Mouse (Mus musculus) CH12.LX (cell line): ENCODE data around the gene Macrod2. TPM values are rescaled to one million over a fixed set of nuclear protein-coding genes. Genes with fewer than 3 reads are reported as not detected.

Source experiments
- DNase-seq: peaks from one replicate; pipeline ENCODE4 v3.0.0-alpha.2; 2013; ENCODE audit errors: extremely low read depth
- H3K27ac ChIP-seq: 2 replicates; pipeline ENCODE4 v1.5.1; 2012; ENCODE audit warnings: low read depth, mild to moderate bottlenecking, control low read depth, moderate library complexity; ENCODE audit not compliant: insufficient read depth
- H3K27me3 ChIP-seq: replicated peaks from 2 replicates; pipeline ENCODE3; 2012; ENCODE audit warnings: inconsistent platforms
- H3K36me3 ChIP-seq, 2 experiments: replicated peaks in 1 of 2; 2 replicates each; pipeline versions ENCODE3 to v1.6.1; 2012; ENCODE audit warnings: inconsistent platforms in 1 of 2, low read length in 1 of 2, mild to moderate bottlenecking in 1 of 2, mixed read lengths in 1 of 2, moderate library complexity in 1 of 2; ENCODE audit not compliant: control insufficient read depth in 1 of 2, insufficient read depth in 1 of 2
- H3K4me1 ChIP-seq, 2 experiments: 2 replicates each; pipeline ENCODE4 v1.6.1; 2012; ENCODE audit warnings: inconsistent platforms in 1 of 2, moderate library complexity in 1 of 2; ENCODE audit not compliant: insufficient read depth in 2 of 2, control insufficient read depth in 1 of 2
- H3K4me2 ChIP-seq: 2 replicates; pipeline ENCODE4 v1.6.1; 2012; ENCODE audit warnings: low read depth, mild to moderate bottlenecking, control low read depth; ENCODE audit not compliant: poor library complexity, insufficient read depth, severe bottlenecking
- H3K4me3 ChIP-seq, 3 experiments: fragments of 150-350 bp in 1 of 3; sonication (generic) in 1 of 3; replicated peaks in 1 of 3; 2 replicates each; pipeline versions ENCODE3 to v1.5.1; 2011 to 2012; ENCODE audit warnings: low read depth in 2 of 3, low read length in 2 of 3, mild to moderate bottlenecking in 2 of 3, moderate library complexity in 2 of 3, control low read depth in 1 of 3, improper control_type of control experiment in 1 of 3, inconsistent platforms in 1 of 3, mixed read lengths in 1 of 3; ENCODE audit not compliant: poor library complexity in 1 of 3
- H3K79me2 ChIP-seq: replicated peaks from 2 replicates; pipeline ENCODE4 v1.6.1; 2012; ENCODE audit warnings: mild to moderate bottlenecking, moderate library complexity; ENCODE audit not compliant: control insufficient read depth, poor library complexity, insufficient read depth, severe bottlenecking; ENCODE audit errors: extremely low read depth
- H3K9ac ChIP-seq: 2 replicates; pipeline ENCODE4 v1.6.1; 2012; ENCODE audit warnings: low read depth, mild to moderate bottlenecking, control low read depth, moderate library complexity; ENCODE audit not compliant: insufficient read depth
- H3K9me3 ChIP-seq: replicated peaks from 2 replicates; pipeline ENCODE3; 2012; ENCODE audit warnings: low read length, inconsistent platforms, mixed read lengths
- BHLHE40 ChIP-seq: IDR thresholded peaks from 2 replicates; pipeline ENCODE4 v1.6.1; 2011; ENCODE audit warnings: mild to moderate bottlenecking, low read depth, low read length, improper control_type of control experiment
- CHD1 ChIP-seq: IDR thresholded peaks from 2 replicates; pipeline ENCODE4 v1.6.1; 2012; ENCODE audit warnings: low read depth, low read length, improper control_type of control experiment, inconsistent platforms
- CTCF ChIP-seq, 2 experiments: IDR thresholded peaks in 1 of 2; conservative IDR thresholded peaks in 1 of 2; 2 replicates each; pipeline ENCODE4 v1.5.1; 2011 to 2012; ENCODE audit warnings: low read depth in 2 of 2, low read length in 2 of 2, improper control_type of control experiment in 1 of 2, inconsistent platforms in 1 of 2, mild to moderate bottlenecking in 1 of 2, moderate library complexity in 1 of 2
- E2F4 ChIP-seq: IDR thresholded peaks from 2 replicates; pipeline ENCODE4 v1.6.1; 2011; ENCODE audit warnings: low read depth, low read length, improper control_type of control experiment; ENCODE audit not compliant: insufficient replicate concordance
- ELF1 ChIP-seq: IDR thresholded peaks from 2 replicates; pipeline ENCODE4 v1.6.1; 2014; ENCODE audit warnings: low read depth, mild to moderate bottlenecking, inconsistent platforms, low read length, improper control_type of control experiment
- GABPA ChIP-seq: IDR thresholded peaks from 2 replicates; pipeline ENCODE4 v1.6.1; 2012; ENCODE audit warnings: low read depth, low read length, improper control_type of control experiment, inconsistent platforms; ENCODE audit not compliant: insufficient replicate concordance
- HCFC1 ChIP-seq: IDR thresholded peaks from 2 replicates; pipeline ENCODE4 v1.6.1; 2012; ENCODE audit warnings: low read depth, mild to moderate bottlenecking, inconsistent platforms, low read length, improper control_type of control experiment
- JUN ChIP-seq: IDR thresholded peaks from 2 replicates; pipeline ENCODE4 v1.6.1; 2011; ENCODE audit warnings: low read depth, mild to moderate bottlenecking, low read length, improper control_type of control experiment, moderate library complexity; ENCODE audit not compliant: insufficient read depth
- KAT2A ChIP-seq: IDR thresholded peaks from 2 replicates; pipeline ENCODE4 v1.6.1; 2012; ENCODE audit warnings: low read length, improper control_type of control experiment, inconsistent platforms; ENCODE audit not compliant: insufficient replicate concordance
- MAX ChIP-seq: IDR thresholded peaks from 2 replicates; pipeline ENCODE4 v1.6.1; 2011; ENCODE audit warnings: low read length, improper control_type of control experiment
- MAZ ChIP-seq: IDR thresholded peaks from 2 replicates; pipeline ENCODE4 v1.6.1; 2012; ENCODE audit warnings: low read depth, mild to moderate bottlenecking, inconsistent platforms, low read length, improper control_type of control experiment, moderate library complexity
- MEF2A ChIP-seq: IDR thresholded peaks from 2 replicates; pipeline ENCODE4 v1.6.1; 2014; ENCODE audit warnings: low read depth, mild to moderate bottlenecking, inconsistent platforms, low read length, improper control_type of control experiment, borderline replicate concordance
- MYC ChIP-seq: IDR thresholded peaks from 2 replicates; pipeline ENCODE4 v1.6.1; 2011; ENCODE audit warnings: low read depth, mild to moderate bottlenecking, improper control_type of control experiment, low read length
- NRF1 ChIP-seq: IDR thresholded peaks from 2 replicates; pipeline ENCODE4 v1.6.1; 2014; ENCODE audit warnings: low read depth, mild to moderate bottlenecking, inconsistent platforms, low read length, improper control_type of control experiment, moderate library complexity
- PAX5 ChIP-seq: IDR thresholded peaks from 2 replicates; pipeline ENCODE4 v1.6.1; 2012; ENCODE audit warnings: low read length, inconsistent platforms, mixed read lengths
- POLR2A ChIP-seq: IDR thresholded peaks from 2 replicates; pipeline ENCODE4 v1.6.1; 2011; ENCODE audit warnings: low read depth, mild to moderate bottlenecking, improper control_type of control experiment, low read length
- POLR2AphosphoS2 ChIP-seq: IDR thresholded peaks from 2 replicates; pipeline ENCODE4 v1.6.1; 2011; ENCODE audit warnings: low read depth, low read length, improper control_type of control experiment
- RCOR1 ChIP-seq: conservative IDR thresholded peaks from 2 replicates; pipeline ENCODE4 v1.6.1; 2012; ENCODE audit warnings: low read depth, mild to moderate bottlenecking, inconsistent platforms, low read length, improper control_type of control experiment
- SMC3 ChIP-seq: IDR thresholded peaks from 2 replicates; pipeline ENCODE4 v1.6.1; 2011; ENCODE audit warnings: low read depth, low read length, improper control_type of control experiment
- TBP ChIP-seq: conservative IDR thresholded peaks from 2 replicates; pipeline ENCODE4 v1.6.1; 2011; ENCODE audit warnings: low read depth, low read length, improper control_type of control experiment
- TCF12 ChIP-seq: IDR thresholded peaks from 2 replicates; pipeline ENCODE4 v1.6.1; 2014; ENCODE audit warnings: low read depth, mild to moderate bottlenecking, inconsistent platforms, low read length, improper control_type of control experiment
- ZMIZ1 ChIP-seq: IDR thresholded peaks from 2 replicates; pipeline ENCODE4 v1.6.1; 2012; ENCODE audit warnings: low read depth, mild to moderate bottlenecking, inconsistent platforms, low read length, improper control_type of control experiment
- dilution Hi-C: fragments of 300-500 bp; cut with MboI; formaldehyde crosslinking; loops from 2 replicates; pipeline ENCODE4 v1.14.3; 2020; ENCODE audit warnings: low sequenced_read_pairs; ENCODE audit not compliant: extremely low pct_unique_long_range_greater_than_20kb, extremely low pct_ligation_motif_present
- in situ Hi-C: fragments of 300-500 bp; cut with MboI; formaldehyde crosslinking; loops from 3 replicates; pipeline ENCODE4 v1.14.3; 2019; ENCODE audit warnings: low sequenced_read_pairs, low pct_ligation_motif_present, low pct_unique_long_range_greater_than_20kb, mixed read lengths
- polyA plus RNA-seq: library from polyadenylated mRNA; unstranded; fragments of >175 nt; gene quantifications from 2 replicates; pipeline ENCODE4 v1.2.1, GENCODE M21; 2012; ENCODE audit warnings: low read depth; ENCODE audit not compliant: insufficient read length
- total RNA-seq, 2 experiments: library from RNA; depleted of rRNA; stranded (reverse); fragments of 300-350 nt in 1 of 2; fragments of >200 nt in 1 of 2; gene quantifications; 2 replicates each; pipeline ENCODE4 v1.2.3; 2012 to 2014

The Macrod2 gene
- total and polyA plus RNA-seq, 3 experiments = not detected

GRCm38 (mm10) chr2:140705278-140705677 is 310.2 kb downstream of the Macrod2 start:
- no peak overlapping the region for H3K27ac ChIP-seq
- no peak overlapping the region for H3K4me2 ChIP-seq
- H3K4me1 ChIP-seq = no peaks in the 10 kb centered on the region
- no peak for DNase-seq
- no peaks in the 10 kb centered on the region for H3K36me3 ChIP-seq
- dilution Hi-C loops (no loop called here), in situ Hi-C loops (no loop called here)
- H3K27me3 ChIP-seq = no peaks in the 10 kb centered on the region
- no peak overlapping the region for H3K9ac ChIP-seq
- no peaks in the 10 kb centered on the region for H3K79me2 ChIP-seq
- peaks cover 54% of the 10 kb centered on the region for H3K9me3 ChIP-seq
- TF ChIP-seq CHD1 = no peak
- TF ChIP-seq CTCF (conservative IDR thresholded peaks at IDR 0.05 in 1 of 2, IDR thresholded peaks at IDR 0.05 in 1 of 2; ENCODE audit: low read depth in 2 of 2, low read length in 2 of 2) = no peak
- no peak for TF ChIP-seq PAX5
- no peak for TF ChIP-seq HCFC1
- no peak for TF ChIP-seq TBP
- no peak for TF ChIP-seq POLR2A
- no peak for TF ChIP-seq MAZ
- TF ChIP-seq GABPA = no peak
- TF ChIP-seq MYC = no peak
- TF ChIP-seq MAX = no peak
- no peak for TF ChIP-seq NRF1
- TF ChIP-seq MEF2A = no peak
- TF ChIP-seq KAT2A = no peak
- no peak for TF ChIP-seq BHLHE40
- TF ChIP-seq SMC3 = no peak
- no peak for TF ChIP-seq POLR2AphosphoS2
- no peak for TF ChIP-seq E2F4
- no peak overlapping the region for H3K4me3 ChIP-seq

- no peak overlapping the region for H3K9ac ChIP-seq
- no peaks in the 10 kb centered on the region for H3K79me2 ChIP-seq
- H3K27me3 ChIP-seq = no peaks in the 10 kb centered on the region
- H3K27ac ChIP-seq = no peak overlapping the region
- dilution Hi-C loops = no loop called here
- no peak for DNase-seq
- H3K4me1 ChIP-seq = no peaks in the 10 kb centered on the region
- H3K36me3 ChIP-seq = no peaks in the 10 kb centered on the region
- H3K4me3 ChIP-seq = no peak overlapping the region
- H3K4me2 ChIP-seq = no peak overlapping the region
- no peak for TF ChIP-seq RCOR1
- no peak for TF ChIP-seq MEF2A
- TF ChIP-seq JUN = no peak
- no peak for TF ChIP-seq ELF1
- no peak for TF ChIP-seq TCF12
- no peak for TF ChIP-seq KAT2A
- no peak for TF ChIP-seq NRF1
- TF ChIP-seq ZMIZ1 = no peak
- in situ Hi-C loops = no loop called here
- peaks cover 60% of the 10 kb centered on the region for H3K9me3 ChIP-seq
Observed at GRCm38 (mm10) chr2:140707550-140707949, 312.4 kb downstream of the Macrod2 start.
